Mouse (Mus musculus) heart, embryonic 13.5 days (tissue): ENCODE measurements at regions not wholly inside any gene's neighbourhood (a gene's known extent, or its start where the extent isn't known, plus 50 kb on each side); places are given as distances from the start of the nearest gene placed in this dataset.
A peak's percentile ranks its signal among the peaks of the same experiment; 100 is the strongest.

Experiments used
- ATAC-seq: fragments of 200-750 bp; cut with Nextera tagmentation; 2 replicates; pipeline ENCODE4 v1.8.0; 2017; ENCODE audit warnings: moderate TSS enrichment; ENCODE audit not compliant: insufficient number of reproducible peaks, low FRiP score, low TSS enrichment; ENCODE audit errors: extremely low read depth
- H3K27ac ChIP-seq: fragments of 300-500 bp; sonication (generic); replicated peaks from 2 replicates; pipeline ENCODE4 v1.5.1; 2015; ENCODE audit warnings: moderate library complexity, mild to moderate bottlenecking, inconsistent platforms
- H3K27me3 ChIP-seq: fragments of 300-500 bp; sonication (generic); replicated peaks from 2 replicates; pipeline ENCODE4 v1.6.1; 2015; ENCODE audit warnings: mild to moderate bottlenecking, inconsistent platforms
- H3K36me3 ChIP-seq: fragments of 300-500 bp; sonication (generic); 2 replicates; pipeline ENCODE4 v1.6.1; 2015; ENCODE audit warnings: mild to moderate bottlenecking, inconsistent platforms
- H3K4me1 ChIP-seq: fragments of 300-500 bp; sonication (generic); 2 replicates; pipeline ENCODE4 v1.6.1; 2015; ENCODE audit warnings: inconsistent platforms
- H3K4me2 ChIP-seq: fragments of 300-500 bp; sonication (generic); 2 replicates; pipeline ENCODE4 v1.6.1; 2015; ENCODE audit warnings: inconsistent platforms, mild to moderate bottlenecking, moderate library complexity
- H3K4me3 ChIP-seq: fragments of 300-500 bp; sonication (generic); 2 replicates; pipeline ENCODE4 v1.5.1; 2015; ENCODE audit warnings: moderate library complexity, mild to moderate bottlenecking, inconsistent platforms
- H3K9ac ChIP-seq: fragments of 300-500 bp; sonication (generic); 2 replicates; pipeline ENCODE4 v1.6.1; 2015; ENCODE audit warnings: inconsistent platforms, mild to moderate bottlenecking, moderate library complexity
- H3K9me3 ChIP-seq: fragments of 300-500 bp; sonication (generic); 2 replicates; pipeline ENCODE4 v1.6.1; 2016; ENCODE audit warnings: inconsistent platforms
- WGBS: fragments of 180-500 bp; shearing (Covaris S2); methylation state at CpG from one replicate; pipeline ENCODE4 v1.1.7; 2015; ENCODE audit warnings: mixed read lengths; 5-methylcytosine and 5-hydroxymethylcytosine counted together

DNA sequence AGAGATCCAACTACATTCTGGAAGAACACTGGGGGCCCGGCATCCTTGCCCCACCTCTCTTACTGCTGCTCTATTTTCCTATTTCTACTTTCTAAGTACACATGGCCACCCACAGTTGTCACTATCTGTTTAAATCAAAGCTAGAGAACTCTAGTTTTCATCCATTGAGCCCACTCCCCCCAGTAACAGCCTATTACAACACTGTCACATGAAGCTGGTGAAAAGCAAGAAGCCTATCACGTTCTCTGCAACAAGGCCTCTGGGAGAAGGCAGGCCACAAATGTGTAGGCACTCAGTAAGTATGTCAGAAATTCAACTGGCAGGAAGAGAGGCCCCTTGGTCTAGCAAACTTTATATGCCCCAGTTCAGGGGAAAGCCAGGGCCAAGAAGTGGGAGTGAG, 222.0 kb upstream of the Smim15 start:
- H3K9ac ChIP-seq = no peak overlapping the region
- H3K9me3 ChIP-seq = no peaks in the 10 kb centered on the region
- no peak for ATAC-seq
- H3K4me3 ChIP-seq = no peak overlapping the region
- H3K27me3 ChIP-seq = no peaks in the 10 kb centered on the region
- H3K4me2 ChIP-seq = no peak overlapping the region
- H3K27ac ChIP-seq = no peak overlapping the region
- peaks cover 37% of the 10 kb centered on the region for H3K4me1 ChIP-seq
- 55% methylated on average over 2 of the region's 2 CpGs for WGBS
- H3K36me3 ChIP-seq = no peaks in the 10 kb centered on the region

GRCm38 (mm10) chr13:107813562-107814161, 230.6 kb upstream of the Smim15 start:
- no peaks in the 10 kb centered on the region for H3K9me3 ChIP-seq
- H3K4me1 ChIP-seq = peaks cover 35% of the 10 kb centered on the region
- no peak for ATAC-seq
- no peak overlapping the region for H3K4me2 ChIP-seq
- H3K27me3 ChIP-seq = no peaks in the 10 kb centered on the region
- H3K36me3 ChIP-seq = no peaks in the 10 kb centered on the region
- 59% methylated on average over 9 of the region's 9 CpGs for WGBS
- no peak overlapping the region for H3K4me3 ChIP-seq
- no peak overlapping the region for H3K9ac ChIP-seq
- H3K27ac ChIP-seq = no peak overlapping the region

DNA sequence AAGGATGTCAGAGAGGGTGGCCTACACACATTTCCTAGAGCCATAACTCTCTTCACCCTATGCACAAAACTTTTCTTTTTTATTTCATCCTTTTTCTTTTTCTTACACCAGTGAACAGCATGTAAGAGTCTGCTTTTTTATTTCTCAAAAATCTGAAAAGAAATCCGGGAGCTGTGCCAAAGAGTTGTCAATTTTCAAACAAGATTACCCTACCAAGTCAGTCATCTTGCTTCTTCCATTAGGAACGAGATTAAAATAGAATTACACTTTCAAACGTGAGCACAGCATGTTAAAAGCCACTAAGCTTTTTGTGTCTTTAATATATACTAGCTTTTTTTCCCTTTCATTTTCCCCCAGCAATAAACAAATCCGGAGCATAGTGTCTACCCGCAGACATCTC, 232.2 kb upstream of the Smim15 start:
- Histone ChIP-seq H3K4me2 (no peak overlapping the region), H3K9ac (no peak overlapping the region), H3K9me3 (no peaks in the 10 kb centered on the region), H3K4me3 (no peak overlapping the region), H3K27me3 (no peaks in the 10 kb centered on the region), H3K27ac (no peak overlapping the region), H3K4me1 (peaks cover 35% of the 10 kb centered on the region), H3K36me3 (no peaks in the 10 kb centered on the region)
- ATAC-seq = no peak
- 50% methylated on average over 5 of the region's 5 CpGs for WGBS

DNA sequence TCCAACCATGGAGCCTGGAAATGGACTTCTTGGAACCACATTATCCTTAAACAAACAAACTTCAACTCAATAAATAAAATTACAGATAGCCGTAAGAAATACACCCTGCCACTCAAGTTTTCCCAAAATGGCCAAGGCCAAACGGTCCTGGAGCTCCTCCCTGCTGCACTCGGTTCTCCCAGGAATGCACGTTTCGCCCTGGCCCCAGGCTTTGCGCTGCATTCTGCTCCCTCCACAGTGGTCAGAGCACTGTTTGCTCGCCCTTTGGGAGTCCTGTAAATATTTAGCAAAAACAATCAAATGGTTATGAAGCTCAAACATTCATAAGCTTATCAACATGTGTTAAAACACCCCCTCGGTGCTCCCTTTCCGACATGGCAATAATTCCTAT, 233.4 kb upstream of the Smim15 start:
- no peak for ATAC-seq
- 58% methylated on average over 9 of the region's 9 CpGs for WGBS

GRCm38 (mm10) chr13:107810060-107810801, 234.0 kb upstream of the Smim15 start:
- Histone ChIP-seq H3K27ac (no peak overlapping the region; the same call in 1 of the 2 replicates), H3K9ac (no peak overlapping the region), H3K4me3 (no peak overlapping the region), H3K9me3 (no peaks in the 10 kb centered on the region), H3K4me2 (no peak overlapping the region), H3K27me3 (no peaks in the 10 kb centered on the region), H3K4me1 (peaks cover 35% of the 10 kb centered on the region), H3K36me3 (no peaks in the 10 kb centered on the region)
- ATAC-seq = no peak
- WGBS = 68% methylated on average over 9 of the region's 9 CpGs

More for the DNA sequence above, 233.4 kb upstream of the Smim15 start:
- peaks cover 35% of the 10 kb centered on the region for H3K4me1 ChIP-seq
- no peak overlapping the region; the same call in 1 of the 2 replicates for H3K27ac ChIP-seq
- no peaks in the 10 kb centered on the region for H3K27me3 ChIP-seq
- no peaks in the 10 kb centered on the region for H3K36me3 ChIP-seq
- no peak overlapping the region for H3K9ac ChIP-seq
- H3K4me3 ChIP-seq = no peak overlapping the region
- no peak overlapping the region for H3K4me2 ChIP-seq
- H3K9me3 ChIP-seq = no peaks in the 10 kb centered on the region

- Histone ChIP-seq H3K4me3 (no peak overlapping the region), H3K9ac (no peak overlapping the region), H3K4me2 (no peak overlapping the region), H3K9me3 (no peaks in the 10 kb centered on the region), H3K27ac (no peak overlapping the region), H3K36me3 (0 out of 2 replicates have a peak, but pooled peaks cover 4% of the 10 kb centered on the region), H3K27me3 (no peaks in the 10 kb centered on the region), H3K4me1 (peaks cover 30% of the 10 kb centered on the region)
- 84% methylated on average over 2 of the region's 2 CpGs for WGBS
- ATAC-seq = no peak
Measured at GRCm38 (mm10) chr13:107808961-107809360, 235.3 kb upstream of the Smim15 start.

- no peak overlapping the region for H3K4me2 ChIP-seq
- H3K4me1 ChIP-seq = peaks cover 7% of the 10 kb centered on the region
- no peaks in the 10 kb centered on the region for H3K27me3 ChIP-seq
- H3K27ac ChIP-seq = no peak overlapping the region
- no peak overlapping the region for H3K9ac ChIP-seq
- H3K9me3 ChIP-seq = no peaks in the 10 kb centered on the region
- 0 out of 2 replicates have a peak, but pooled peaks cover 4% of the 10 kb centered on the region for H3K36me3 ChIP-seq
- 87% methylated on average over 1 of the region's 1 CpGs for WGBS
- H3K4me3 ChIP-seq = no peak overlapping the region
- ATAC-seq = no peak
Measured at GRCm38 (mm10) chr13:107804418-107804817, 239.8 kb upstream of the Smim15 start.

GRCm38 (mm10) chr13:107799199-107799945, 244.9 kb upstream of the Smim15 start:
- H3K4me2 ChIP-seq = no peak overlapping the region
- no peak overlapping the region for H3K27ac ChIP-seq

DNA sequence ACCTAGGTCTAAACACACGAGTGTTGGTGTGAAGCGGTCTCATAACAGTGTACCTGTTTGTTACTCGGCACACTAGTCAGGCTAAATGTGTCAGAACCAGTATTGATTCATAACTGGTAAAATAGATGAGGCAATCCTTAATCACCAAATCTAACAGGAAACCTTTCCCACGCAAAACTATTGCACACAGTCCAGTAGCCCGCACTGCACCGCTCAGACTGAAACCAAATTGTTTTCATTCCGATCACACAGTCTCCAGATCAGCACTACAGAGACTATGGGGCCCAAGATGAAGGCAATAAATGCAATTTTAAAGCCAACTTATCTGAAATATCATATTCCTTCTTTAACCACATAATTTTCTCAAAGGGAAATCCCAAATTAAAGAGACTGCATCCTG, 246.1 kb upstream of the Smim15 start:
- no peaks in the 10 kb centered on the region for H3K27me3 ChIP-seq
- H3K4me2 ChIP-seq = no peak overlapping the region
- no peaks in the 10 kb centered on the region for H3K36me3 ChIP-seq
- no peak for ATAC-seq
- H3K9ac ChIP-seq = no peak overlapping the region
- H3K27ac ChIP-seq = no peak overlapping the region
- peaks cover 45% of the 10 kb centered on the region for H3K4me1 ChIP-seq
- H3K9me3 ChIP-seq = no peaks in the 10 kb centered on the region
- no peak overlapping the region for H3K4me3 ChIP-seq
- WGBS = 60% methylated on average over 7 of the region's 7 CpGs

More at GRCm38 (mm10) chr13:107799199-107799945, 244.9 kb upstream of the Smim15 start:
- H3K9ac ChIP-seq = 0 out of 2 replicates have a peak overlapping the region, but pooled peaks have one; percentile 20
- ATAC-seq = no peak
- peaks cover 33% of the 10 kb centered on the region for H3K4me1 ChIP-seq
- H3K4me3 ChIP-seq = no peak overlapping the region
- H3K27me3 ChIP-seq = no peaks in the 10 kb centered on the region
- no peaks in the 10 kb centered on the region for H3K9me3 ChIP-seq
- WGBS = 47% methylated on average over 13 of the region's 13 CpGs
- H3K36me3 ChIP-seq = no peaks in the 10 kb centered on the region

GRCm38 (mm10) chr13:107795516-107795915, 248.7 kb upstream of the Smim15 start:
- no peak overlapping the region for H3K4me3 ChIP-seq
- WGBS = 84% methylated on average over 3 of the region's 3 CpGs
- no peaks in the 10 kb centered on the region for H3K27me3 ChIP-seq
- no peak overlapping the region for H3K4me2 ChIP-seq
- no peak overlapping the region for H3K27ac ChIP-seq
- ATAC-seq = no peak
- H3K36me3 ChIP-seq = no peaks in the 10 kb centered on the region
- peaks cover 71% of the 10 kb centered on the region for H3K4me1 ChIP-seq
- no peaks in the 10 kb centered on the region for H3K9me3 ChIP-seq
- no peak overlapping the region for H3K9ac ChIP-seq

- Histone ChIP-seq H3K9me3 (no peaks in the 10 kb centered on the region), H3K4me1 (peaks cover 60% of the 10 kb centered on the region), H3K27ac (no peak overlapping the region), H3K4me3 (no peak overlapping the region), H3K4me2 (no peak overlapping the region), H3K27me3 (no peaks in the 10 kb centered on the region), H3K36me3 (0 out of 2 replicates have a peak, but pooled peaks cover 5% of the 10 kb centered on the region), H3K9ac (no peak overlapping the region)
- ATAC-seq = no peak
- 52% methylated on average over 9 of the region's 9 CpGs for WGBS
Measured at GRCm38 (mm10) chr13:107791770-107792169, 252.5 kb upstream of the Smim15 start.
